Mouse (Mus musculus): ENCODE data around the gene Calhm1. TPM values are rescaled to one million over a fixed set of nuclear protein-coding genes. Genes with fewer than 3 reads are reported as not detected.
"Not testable (repeated sequence)": the region's sequence is repeated elsewhere in the genome, so short reads cannot be mapped to it uniquely, and the experiment has no call there.

The Calhm1 gene
- total RNA-seq, 2 experiments from 2014 or later, result not detected

- DNase-seq, result no peak
Measured at GRCm38 (mm10) chr19:47152062-47152369, 8.0 kb upstream of the Calhm1 start.

GRCm38 (mm10) chr19:47151332-47152061 is 7.4 kb upstream of the Calhm1 start:
- no peak for DNase-seq

- no peak for DNase-seq
Measured at GRCm38 (mm10) chr19:47149854-47150253, 5.8 kb upstream of the Calhm1 start.

GRCm38 (mm10) chr19:47148267-47148847 is 4.3 kb upstream of the Calhm1 start:
- no peak for DNase-seq

- DNase-seq, result no peak
Measured at GRCm38 (mm10) chr19:47142438-47142837, 1.6 kb downstream of the Calhm1 start.

GRCm38 (mm10) chr19:47139611-47140010 is 4.4 kb downstream of the Calhm1 start:
- not testable (repeated sequence) for DNase-seq

DNA sequence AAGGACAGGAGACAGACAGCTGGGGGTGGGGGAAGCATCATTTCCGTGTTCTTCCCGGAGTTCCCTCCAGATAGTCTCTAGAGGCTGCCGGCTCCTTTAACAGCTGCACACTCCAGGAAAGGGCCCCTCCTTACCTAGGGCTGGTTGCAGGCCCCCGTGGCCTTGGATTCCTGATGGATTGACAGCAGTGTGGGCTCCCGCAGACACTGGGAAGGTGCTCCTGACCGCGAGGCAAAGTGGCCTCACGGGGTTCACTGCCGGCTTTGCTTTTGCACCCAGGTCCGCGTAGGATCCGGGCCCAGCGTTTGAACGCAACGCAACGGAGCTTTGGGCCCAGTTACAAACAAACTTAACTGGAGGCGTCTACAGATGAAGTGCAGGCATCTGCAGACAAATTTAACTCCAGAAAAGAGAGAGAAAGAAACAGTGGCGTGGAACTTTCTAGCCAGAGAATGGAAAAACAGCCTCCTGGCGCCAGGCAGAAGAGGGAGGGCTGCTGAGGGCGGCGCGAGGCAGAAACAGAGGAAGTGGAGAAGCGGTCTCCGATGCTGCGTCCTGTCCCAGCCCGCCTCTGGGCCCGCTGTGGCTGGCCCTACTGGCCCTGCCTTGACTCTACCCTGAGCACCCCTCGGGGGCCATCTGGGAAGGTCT is 6.2 kb downstream of the Calhm1 start, which contains the start of gene Calhm2:
Gene Calhm2, minus strand, starts transcription at position 524 of the 651 bp plus-strand sequence.
- peak; percentile 42 to 44 for DNase-seq

DNA sequence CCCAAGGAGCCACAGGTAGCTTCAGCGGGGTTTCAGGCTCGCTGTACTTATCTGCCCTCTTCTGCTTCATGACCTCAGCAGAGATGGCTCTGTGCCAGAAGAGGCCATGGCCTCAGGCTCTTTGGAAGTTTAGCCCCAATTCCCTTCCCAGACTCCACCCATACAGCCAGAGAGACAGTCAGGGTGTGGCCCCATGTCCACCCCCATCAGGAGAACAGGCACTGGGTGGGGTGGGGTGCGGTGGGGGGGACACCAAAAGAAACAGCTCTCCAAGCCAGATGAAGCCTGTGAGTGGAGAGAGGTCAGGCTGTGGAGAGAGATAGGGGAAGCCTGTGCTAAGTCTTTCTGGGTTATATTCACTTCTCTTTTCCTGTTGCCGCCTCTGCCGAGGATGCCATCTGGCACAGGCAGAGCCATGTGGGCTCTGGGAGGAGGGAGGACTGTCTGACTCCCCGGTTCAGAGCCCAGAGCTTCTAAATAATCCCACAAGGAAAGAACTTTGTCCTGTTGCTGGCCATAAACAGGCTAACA is 6.9 kb downstream of the Calhm1 start:
- peak; percentile 53 to 76 for DNase-seq

DNA sequence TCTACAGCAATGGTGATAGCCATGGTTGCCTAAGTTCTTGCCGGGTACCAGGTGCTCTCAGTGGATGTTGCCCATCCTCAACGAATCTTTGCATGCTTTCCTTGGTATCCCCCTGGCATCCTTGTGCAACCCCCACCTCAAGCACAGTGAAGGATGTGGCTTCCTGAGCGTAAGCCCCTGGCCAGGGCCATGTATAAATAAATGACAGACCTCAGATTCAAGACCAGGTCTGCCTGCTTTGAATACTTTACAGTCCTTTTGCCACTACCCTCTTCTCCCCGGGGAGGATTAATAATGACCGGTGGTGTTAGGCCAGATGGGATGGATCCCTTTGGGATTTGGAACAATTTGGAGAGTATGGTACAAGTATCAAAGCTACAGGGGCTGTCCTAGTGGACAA is 7.9 kb downstream of the Calhm1 start:
- DNase-seq, result no peak

DNA sequence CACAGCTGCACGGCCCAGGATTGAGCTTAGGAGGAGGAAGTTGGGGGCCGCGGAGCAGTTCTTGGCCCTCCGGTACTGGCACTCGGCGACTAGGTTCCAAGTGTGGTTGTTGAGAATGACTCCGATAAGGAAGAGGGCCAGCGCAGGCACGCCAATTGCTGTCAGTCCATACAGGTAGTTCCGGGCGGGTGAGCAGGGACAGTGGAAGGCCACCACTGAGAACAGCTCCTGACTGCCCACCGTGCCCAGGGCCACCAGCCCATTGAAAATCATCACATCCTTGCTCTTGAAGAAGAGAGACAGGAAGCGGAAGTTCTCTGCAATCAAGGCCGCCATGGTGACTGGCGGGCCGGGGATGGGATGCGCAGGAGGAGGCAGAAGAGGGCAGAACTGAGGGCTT is 8.5 kb downstream of the Calhm1 start:
- DNase-seq, result no peak

DNA sequence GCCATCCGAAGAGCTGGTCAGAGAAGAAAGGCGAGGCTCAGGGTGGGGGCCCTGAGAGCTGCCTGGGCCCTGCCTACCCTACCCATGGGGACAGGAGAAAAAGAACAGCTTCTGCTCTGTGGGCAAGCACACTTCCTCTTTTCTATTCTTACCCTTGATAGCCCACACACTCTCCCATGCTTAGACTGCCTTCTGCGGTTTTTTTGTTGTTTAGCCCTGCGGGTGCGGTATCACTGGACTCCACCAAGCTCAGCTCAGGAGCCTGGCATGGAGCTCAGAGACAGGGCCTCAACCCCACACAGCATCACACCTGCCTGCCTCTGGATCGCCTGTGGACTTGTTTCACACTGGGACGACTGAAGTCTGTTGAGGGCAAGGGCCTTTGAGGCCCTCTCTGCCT is 10.9 kb downstream of the Calhm1 start:
- DNase-seq, result no peak

GRCm38 (mm10) chr19:47130551-47131125 is 13.4 kb downstream of the Calhm1 start:
- DNase-seq, result no peak

GRCm38 (mm10) chr19:47128835-47129234 is 15.2 kb downstream of the Calhm1 start:
- DNase-seq, result no peak

DNA sequence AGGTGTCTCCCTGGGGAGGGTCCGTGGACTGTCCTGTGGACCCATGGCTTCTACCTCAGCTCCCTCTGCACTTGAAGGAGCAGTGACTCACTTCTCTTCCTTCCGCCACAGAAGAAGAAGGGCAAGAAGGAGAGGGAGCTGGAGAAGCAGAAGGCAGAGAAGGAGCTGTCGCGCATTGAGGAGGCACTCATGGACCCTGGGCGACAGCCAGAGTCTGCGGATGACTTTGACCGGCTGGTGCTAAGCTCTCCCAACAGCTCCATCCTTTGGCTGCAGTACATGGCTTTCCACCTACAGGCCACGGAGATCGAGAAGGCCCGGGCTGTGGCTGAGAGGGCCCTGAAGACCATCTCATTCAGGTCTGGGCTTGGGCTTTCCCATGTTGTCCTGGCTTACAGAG is 15.9 kb downstream of the Calhm1 start:
- DNase-seq, result no peak

DNA sequence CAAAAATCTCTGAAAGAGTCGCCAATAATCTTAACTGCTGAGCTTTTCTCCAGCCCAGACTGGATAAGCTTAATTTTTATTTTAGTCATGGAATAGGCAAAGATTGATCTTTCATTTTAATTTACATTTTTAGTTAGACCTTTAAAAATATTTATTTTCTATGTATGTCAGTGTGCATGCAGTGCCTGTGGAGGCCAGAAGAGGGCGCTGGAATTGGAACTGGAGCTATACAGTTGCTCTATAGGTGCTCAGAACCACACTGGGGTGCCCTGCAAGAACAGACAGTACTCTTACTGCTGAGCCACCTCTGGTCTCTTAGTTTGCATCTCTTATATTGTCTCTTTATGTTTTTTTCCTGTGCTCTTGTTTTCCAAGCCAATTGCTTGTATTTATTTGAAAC is 21.3 kb downstream of the Calhm1 start:
- DNase-seq, result no peak

GRCm38 (mm10) chr19:47121054-47121453 is 23.0 kb downstream of the Calhm1 start:
- DNase-seq, result no peak

DNA sequence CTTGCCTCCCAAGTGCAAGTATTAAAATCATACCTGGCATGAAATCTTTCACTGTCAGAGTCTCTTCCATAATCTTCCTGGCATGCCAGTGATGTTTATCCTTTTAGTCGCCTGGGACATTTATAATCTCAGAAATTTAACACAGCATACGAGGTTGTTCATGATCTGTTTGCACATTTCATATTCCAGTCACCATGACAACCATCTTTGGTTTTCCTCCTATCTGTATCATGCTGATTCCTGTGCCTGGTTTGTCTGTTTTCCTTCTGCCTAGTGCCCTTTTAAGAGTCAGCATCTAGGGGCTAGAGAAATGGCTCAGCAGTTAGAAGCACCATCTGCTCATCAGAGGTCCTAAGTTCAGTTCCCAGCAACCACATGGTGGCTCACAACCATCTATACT is 25.4 kb downstream of the Calhm1 start:
- DNase-seq, result no peak

- no peak for DNase-seq
Measured at GRCm38 (mm10) chr19:47104641-47105271, 39.3 kb downstream of the Calhm1 start.

DNA sequence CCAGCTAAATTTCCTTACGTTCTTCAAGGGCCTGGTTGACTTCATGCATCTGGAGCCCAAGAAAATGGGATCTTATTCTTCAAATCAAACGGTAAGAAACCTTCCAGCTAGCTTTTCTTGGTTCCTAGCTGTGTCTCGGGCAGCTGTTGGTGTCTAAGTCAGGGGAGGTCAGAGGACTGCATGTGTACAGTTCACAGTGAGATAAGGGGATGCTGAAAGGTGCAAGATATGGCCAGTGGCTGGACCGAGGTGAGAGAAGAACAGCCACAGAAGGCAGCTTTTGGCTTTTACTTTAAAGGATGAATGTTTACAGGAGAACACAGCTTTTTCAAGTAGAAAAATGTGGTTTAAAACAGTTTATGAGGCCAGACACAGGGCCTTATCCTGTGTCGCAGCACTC is 43.0 kb downstream of the Calhm1 start:
- no peak for DNase-seq
